Mouse (Mus musculus): ENCODE measurements around the gene Cyp2d10.

DNA sequence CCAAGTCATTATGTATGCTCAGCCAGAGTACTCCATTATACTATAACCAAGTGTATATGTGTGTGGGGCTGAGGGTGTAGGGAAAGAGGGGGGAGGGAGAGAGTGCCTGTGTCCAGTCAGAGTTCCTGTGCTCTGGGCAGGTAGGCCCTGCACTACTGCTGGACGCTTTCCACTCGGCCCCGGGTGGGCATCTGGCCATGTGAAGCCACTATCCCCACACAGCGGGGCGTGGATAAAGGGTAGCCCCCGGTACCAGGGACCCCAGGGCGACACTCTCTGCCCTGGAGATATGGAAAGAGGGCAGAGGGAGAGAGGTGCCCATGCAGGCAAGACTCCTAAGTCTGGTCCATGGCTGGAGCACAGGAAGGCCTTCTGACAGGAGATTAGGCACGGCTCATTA is 38.2 kb upstream of the Cyp2d10 start:
- TF ChIP-seq CTCF (IDR thresholded peaks at IDR 0.05; ENCODE audit: extremely low read depth, insufficient read depth, low read length) (no peak), POLR2A (IDR thresholded peaks at IDR 0.05; ENCODE audit: extremely low read depth, insufficient read depth, low read length) (no peak)
